Mouse (Mus musculus): ENCODE measurements around the gene Cox15. TPM values are rescaled to one million over a fixed set of nuclear protein-coding genes. Genes with fewer than 3 reads are reported as not detected.

Cox15 gene
- total RNA-seq, 1 experiment: 19.8 TPM

DNA sequence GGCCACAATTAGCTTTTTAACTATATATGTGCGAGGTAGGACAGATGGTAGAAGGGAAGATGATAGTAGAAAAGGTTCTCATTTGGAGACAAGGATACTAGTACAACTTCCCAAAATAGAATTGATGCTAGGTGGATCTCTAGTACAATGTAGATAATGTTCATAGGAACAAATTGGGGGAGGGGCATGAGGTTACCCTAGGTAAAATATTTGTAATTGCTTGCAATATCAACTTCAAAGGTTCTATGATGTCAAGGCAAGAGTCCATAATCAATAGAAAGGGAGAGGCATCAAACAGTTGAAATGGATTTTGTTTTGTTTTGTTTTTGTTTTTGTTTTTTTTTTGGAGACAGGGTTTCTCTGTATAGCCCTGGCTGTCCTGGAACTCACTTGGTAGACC is 41.2 kb upstream of the Cox15 start:
- in situ Hi-C loops (cut with MboI; ENCODE audit: low sequenced_read_pairs in 2 of 2, unreplicated experiment in 2 of 2): no loop called here
- Histone ChIP-seq H3K9me3 (ENCODE audit: control insufficient read depth, insufficient read depth, low read depth, low read length) (no peaks in the 10 kb centered on the region), H3K27ac (ENCODE audit: insufficient read depth, low read depth, low read length, poor library complexity, severe bottlenecking) (no peak overlapping the region), H3K36me3 (ENCODE audit: control insufficient read depth, insufficient read depth, low read length, poor library complexity, severe bottlenecking) (no peaks in the 10 kb centered on the region), H3K4me1 (ENCODE audit: control insufficient read depth in 2 of 2, insufficient read depth in 2 of 2, low read length in 2 of 2, poor library complexity in 1 of 2) (no peaks in the 10 kb centered on the region), H3K9ac (ENCODE audit: insufficient read depth, low read depth, low read length, poor library complexity, severe bottlenecking) (no peak overlapping the region), H3K4me3 (ENCODE audit: insufficient read depth in 1 of 2, low read depth in 1 of 2, low read length in 2 of 2, poor library complexity in 1 of 2, severe bottlenecking in 1 of 2) (no peak overlapping the region)
- TF ChIP-seq ZNF384 (IDR thresholded peaks at IDR 0.05; ENCODE audit: low read depth, low read length) (no peak), CHD2 (IDR thresholded peaks at IDR 0.05; ENCODE audit: low read depth, low read length) (no peak), MAFK (IDR thresholded peaks at IDR 0.05; ENCODE audit: insufficient read depth, low read depth, low read length) (no peak), ZC3H11A (IDR thresholded peaks at IDR 0.05; ENCODE audit: borderline replicate concordance, low read depth, low read length) (no peak), HCFC1 (IDR thresholded peaks at IDR 0.05; ENCODE audit: borderline replicate concordance, insufficient read depth, low read length) (no peak)
- DNase-seq (ENCODE audit: low read depth, low spot score): no peak

DNA sequence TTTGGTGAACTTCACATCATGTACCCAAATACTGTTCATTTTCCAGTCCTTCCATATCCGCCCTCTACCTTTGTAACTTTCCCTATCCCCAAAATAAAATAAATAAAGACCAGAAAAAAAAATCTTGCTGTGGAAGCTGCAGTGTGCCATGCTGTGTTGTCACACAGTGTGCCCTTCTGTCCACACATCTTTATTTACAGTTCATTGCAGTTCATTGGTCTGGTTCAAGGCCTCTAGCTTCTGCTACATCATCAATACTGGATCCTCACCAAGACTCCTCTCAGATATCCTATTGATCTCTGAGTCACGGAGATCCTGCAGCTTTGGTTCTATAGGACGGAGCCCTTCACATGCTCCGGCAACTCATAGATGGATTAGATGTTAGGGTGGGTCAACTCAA is 39.7 kb upstream of the Cox15 start:
- H3K4me1 ChIP-seq (ENCODE audit: control insufficient read depth in 2 of 2, insufficient read depth in 2 of 2, low read length in 2 of 2, poor library complexity in 1 of 2): no peaks in the 10 kb centered on the region
- H3K36me3 ChIP-seq (ENCODE audit: control insufficient read depth, insufficient read depth, low read length, poor library complexity, severe bottlenecking): no peaks in the 10 kb centered on the region
- in situ Hi-C loops (cut with MboI; ENCODE audit: low sequenced_read_pairs in 2 of 2, unreplicated experiment in 2 of 2): no loop called here
- DNase-seq (ENCODE audit: low read depth, low spot score): no peak
- no peak overlapping the region for H3K4me3 ChIP-seq (ENCODE audit: insufficient read depth in 1 of 2, low read depth in 1 of 2, low read length in 2 of 2, poor library complexity in 1 of 2, severe bottlenecking in 1 of 2)
- no peak overlapping the region for H3K9ac ChIP-seq (ENCODE audit: insufficient read depth, low read depth, low read length, poor library complexity, severe bottlenecking)
- no peaks in the 10 kb centered on the region for H3K9me3 ChIP-seq (ENCODE audit: control insufficient read depth, insufficient read depth, low read depth, low read length)
- no peak overlapping the region for H3K27ac ChIP-seq (ENCODE audit: insufficient read depth, low read depth, low read length, poor library complexity, severe bottlenecking)
- no peak for TF ChIP-seq MAFK (IDR thresholded peaks at IDR 0.05; ENCODE audit: insufficient read depth, low read depth, low read length)
- TF ChIP-seq CHD2 (IDR thresholded peaks at IDR 0.05; ENCODE audit: low read depth, low read length): no peak
- no peak for TF ChIP-seq HCFC1 (IDR thresholded peaks at IDR 0.05; ENCODE audit: borderline replicate concordance, insufficient read depth, low read length)
- no peak for TF ChIP-seq ZNF384 (IDR thresholded peaks at IDR 0.05; ENCODE audit: low read depth, low read length)
- TF ChIP-seq ZC3H11A (IDR thresholded peaks at IDR 0.05; ENCODE audit: borderline replicate concordance, low read depth, low read length): no peak

DNA sequence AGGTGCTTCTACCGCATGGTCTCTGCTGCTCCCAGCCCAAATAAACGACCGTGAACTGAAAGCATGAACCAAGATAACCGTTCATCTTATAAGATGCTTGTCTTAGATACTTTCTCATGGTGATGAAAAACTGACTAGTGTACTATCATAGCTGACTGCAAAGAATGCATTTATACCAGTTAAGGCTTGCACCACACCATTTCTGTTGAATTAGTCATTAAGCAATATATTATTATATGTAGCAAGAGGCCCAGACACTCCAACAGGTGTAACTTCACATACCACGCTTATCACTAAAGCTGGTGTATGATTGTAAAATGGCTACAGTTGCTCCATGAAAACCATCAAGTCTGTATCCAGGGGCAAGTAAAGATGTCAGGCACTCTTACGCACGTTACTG is 37.0 kb upstream of the Cox15 start:
- H3K4me3 ChIP-seq (ENCODE audit: insufficient read depth in 1 of 2, low read depth in 1 of 2, low read length in 2 of 2, poor library complexity in 1 of 2, severe bottlenecking in 1 of 2): no peak overlapping the region
- TF ChIP-seq ZNF384 (IDR thresholded peaks at IDR 0.05; ENCODE audit: low read depth, low read length) (no peak), HCFC1 (IDR thresholded peaks at IDR 0.05; ENCODE audit: borderline replicate concordance, insufficient read depth, low read length) (no peak), MAFK (IDR thresholded peaks at IDR 0.05; ENCODE audit: insufficient read depth, low read depth, low read length) (no peak), CHD2 (IDR thresholded peaks at IDR 0.05; ENCODE audit: low read depth, low read length) (no peak), ZC3H11A (IDR thresholded peaks at IDR 0.05; ENCODE audit: borderline replicate concordance, low read depth, low read length) (no peak)
- H3K4me1 ChIP-seq (ENCODE audit: control insufficient read depth in 2 of 2, insufficient read depth in 2 of 2, low read length in 2 of 2, poor library complexity in 1 of 2): no peaks in the 10 kb centered on the region
- H3K9me3 ChIP-seq (ENCODE audit: control insufficient read depth, insufficient read depth, low read depth, low read length): no peaks in the 10 kb centered on the region
- in situ Hi-C loops (cut with MboI; ENCODE audit: low sequenced_read_pairs in 2 of 2, unreplicated experiment in 2 of 2): no loop called here
- no peak overlapping the region for H3K9ac ChIP-seq (ENCODE audit: insufficient read depth, low read depth, low read length, poor library complexity, severe bottlenecking)
- no peaks in the 10 kb centered on the region for H3K36me3 ChIP-seq (ENCODE audit: control insufficient read depth, insufficient read depth, low read length, poor library complexity, severe bottlenecking)
- no peak overlapping the region for H3K27ac ChIP-seq (ENCODE audit: insufficient read depth, low read depth, low read length, poor library complexity, severe bottlenecking)
- DNase-seq (ENCODE audit: low read depth, low spot score): no peak

DNA sequence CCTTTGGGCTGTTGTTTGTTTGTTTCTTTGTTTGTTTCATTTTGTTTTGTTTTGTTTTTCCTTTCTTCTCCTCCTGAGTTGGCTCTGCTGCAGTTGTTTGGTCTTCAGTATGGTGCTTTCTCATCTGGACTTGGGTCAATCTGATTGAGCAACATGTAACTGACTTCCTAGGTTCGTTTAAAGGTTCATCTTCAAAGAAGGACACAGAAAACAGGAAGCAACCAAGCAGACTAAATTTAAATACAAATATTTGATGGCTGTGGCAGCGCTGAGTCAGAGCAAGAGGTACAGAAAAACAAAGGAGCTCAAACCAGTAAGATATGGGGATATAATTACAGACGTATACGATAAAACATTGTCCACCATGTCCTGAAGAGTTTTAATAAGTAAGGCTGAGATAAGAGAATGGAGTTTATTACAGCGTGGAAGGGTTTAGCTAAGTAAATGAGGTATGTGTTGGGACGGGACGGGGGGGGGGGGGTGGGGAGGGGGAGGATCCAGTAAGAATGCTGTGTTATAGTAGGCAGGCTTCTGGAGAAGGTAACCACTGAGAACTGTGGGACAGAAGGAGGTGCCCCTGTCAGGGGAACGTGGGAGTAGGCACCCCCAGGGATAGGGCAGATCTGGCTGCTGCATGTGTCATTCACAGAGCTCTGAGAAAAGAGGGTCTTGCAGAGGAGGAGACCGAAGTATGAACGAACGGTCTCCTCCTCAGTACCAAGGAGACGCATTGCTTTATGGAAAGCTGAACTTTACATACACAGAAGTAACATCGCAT is 33.6 kb upstream of the Cox15 start:
- Histone ChIP-seq H3K36me3 (ENCODE audit: control insufficient read depth, insufficient read depth, low read length, poor library complexity, severe bottlenecking) (no peaks in the 10 kb centered on the region), H3K9ac (ENCODE audit: insufficient read depth, low read depth, low read length, poor library complexity, severe bottlenecking) (no peak overlapping the region), H3K4me3 (ENCODE audit: insufficient read depth in 1 of 2, low read depth in 1 of 2, low read length in 2 of 2, poor library complexity in 1 of 2, severe bottlenecking in 1 of 2) (no peak overlapping the region), H3K27ac (ENCODE audit: insufficient read depth, low read depth, low read length, poor library complexity, severe bottlenecking) (no peak overlapping the region), H3K9me3 (ENCODE audit: control insufficient read depth, insufficient read depth, low read depth, low read length) (no peaks in the 10 kb centered on the region), H3K4me1 (ENCODE audit: control insufficient read depth in 2 of 2, insufficient read depth in 2 of 2, low read length in 2 of 2, poor library complexity in 1 of 2) (no peaks in the 10 kb centered on the region)
- in situ Hi-C loops (cut with MboI; ENCODE audit: low sequenced_read_pairs in 2 of 2, unreplicated experiment in 2 of 2): no loop called here
- no peak for DNase-seq (ENCODE audit: low read depth, low spot score)
- TF ChIP-seq ZC3H11A (IDR thresholded peaks at IDR 0.05; ENCODE audit: borderline replicate concordance, low read depth, low read length) (no peak), HCFC1 (IDR thresholded peaks at IDR 0.05; ENCODE audit: borderline replicate concordance, insufficient read depth, low read length) (no peak), CHD2 (IDR thresholded peaks at IDR 0.05; ENCODE audit: low read depth, low read length) (no peak), ZNF384 (IDR thresholded peaks at IDR 0.05; ENCODE audit: low read depth, low read length) (no peak), MAFK (IDR thresholded peaks at IDR 0.05; ENCODE audit: insufficient read depth, low read depth, low read length) (no peak)
